Mouse (Mus musculus): Measurements from ENCODE around the gene Olfr458.

DNA sequence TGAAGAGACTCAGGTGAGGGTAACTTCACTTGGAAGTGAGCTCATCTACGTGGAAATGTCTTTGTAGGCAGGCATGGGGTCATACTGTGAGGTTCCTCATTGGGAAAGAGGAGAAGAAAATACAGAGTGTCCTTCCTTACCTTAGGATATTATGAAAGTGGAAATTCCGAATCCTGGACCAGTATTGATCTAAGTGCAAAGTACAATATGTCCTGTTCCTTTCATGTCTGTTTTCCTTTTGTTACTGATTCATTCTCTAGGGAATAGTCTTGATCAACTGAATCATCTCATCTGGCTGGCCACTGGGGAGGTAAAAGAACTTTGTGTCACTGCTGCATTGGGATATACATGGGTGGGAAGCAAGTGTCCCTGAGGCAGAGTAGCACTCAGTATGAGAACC is 29.5 kb downstream of the Olfr458 start:
- TF ChIP-seq CTCF (IDR thresholded peaks at IDR 0.05; ENCODE audit: borderline replicate concordance, control insufficient read depth, extremely low read depth, insufficient read depth, low read length, poor library complexity) (no peak), POLR2A (IDR thresholded peaks at IDR 0.05; ENCODE audit: control insufficient read depth, extremely low read depth, insufficient read depth, low read length, poor library complexity) (no peak)

Data from thymus, adult 2 months (tissue).